Mouse (Mus musculus): Measurements from ENCODE around the gene Cyp2u1.
"Not testable (repeated sequence)": the region's sequence is repeated elsewhere in the genome, so short reads cannot be mapped to it uniquely, and the experiment has no call there.

Cyp2u1 gene

DNA sequence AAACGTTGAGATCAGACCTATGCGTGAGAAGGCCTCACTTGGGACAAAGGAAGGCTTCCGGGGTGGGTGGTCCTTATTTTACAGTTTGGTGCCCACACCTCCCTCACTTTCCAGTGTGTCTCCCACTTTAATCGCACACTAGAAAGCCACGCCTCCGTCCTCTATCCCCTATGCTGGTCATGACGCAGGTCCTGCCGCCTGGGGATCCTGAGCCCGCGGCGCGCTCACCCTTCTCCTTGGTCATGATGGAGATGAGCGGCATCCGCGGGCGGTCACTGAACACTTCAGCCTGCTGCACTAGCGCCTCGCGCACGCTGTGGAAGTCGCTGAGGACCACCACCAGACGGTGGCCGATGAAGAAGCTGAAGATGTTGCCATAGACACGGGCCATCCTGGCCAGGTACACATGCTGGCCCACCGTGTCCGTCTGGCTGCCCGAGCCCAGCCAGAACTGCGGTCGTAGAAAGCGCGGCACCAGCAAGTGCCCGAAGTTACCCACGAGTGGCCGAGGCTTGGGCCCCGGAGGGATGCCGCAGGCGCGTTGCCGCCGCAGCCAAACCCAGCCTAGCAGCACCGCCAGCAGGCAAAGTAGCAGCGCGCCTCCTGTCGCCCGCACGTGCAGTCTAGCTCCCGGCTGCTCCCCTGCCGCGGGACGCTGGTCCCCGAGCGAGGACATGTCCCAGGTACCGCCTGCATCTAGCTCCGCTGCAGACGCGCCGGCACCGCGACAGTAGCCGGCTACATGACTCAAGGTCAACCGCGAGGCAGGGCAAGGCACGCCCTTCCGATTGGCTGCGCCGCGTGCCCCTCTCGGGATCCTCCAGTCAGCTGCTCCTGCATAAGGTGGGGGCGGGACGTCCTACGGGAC is at the start of gene Cyp2u1:
Gene Cyp2u1, minus strand, starts transcription at position 776 of the 868 bp plus-strand sequence.
- DNase-seq = peak; percentile 95

- no peak for DNase-seq
Observed at GRCm38 (mm10) chr3:131350539-131350938, 47.5 kb upstream of the Cyp2u1 start.

GRCm38 (mm10) chr3:131349013-131349412 is 46.0 kb upstream of the Cyp2u1 start:
- DNase-seq = no peak

DNA sequence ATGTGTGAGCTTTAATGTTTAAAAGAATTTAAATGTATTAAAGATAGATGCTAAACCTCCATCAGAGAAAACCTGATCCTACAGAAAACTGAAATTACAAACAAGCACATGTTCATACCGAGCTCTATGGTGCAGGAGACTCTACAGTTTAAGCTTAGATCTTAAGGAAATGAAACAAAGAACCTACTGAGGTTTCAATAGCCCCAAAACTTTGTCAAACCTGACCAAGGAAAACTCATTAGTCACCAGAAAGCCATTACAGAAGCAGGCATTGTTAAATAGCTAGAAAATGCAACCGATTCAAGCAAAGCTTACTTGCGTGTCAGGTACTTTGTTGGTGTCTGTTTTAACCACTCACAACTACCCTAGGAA is 45.5 kb upstream of the Cyp2u1 start:
- DNase-seq = no peak

DNA sequence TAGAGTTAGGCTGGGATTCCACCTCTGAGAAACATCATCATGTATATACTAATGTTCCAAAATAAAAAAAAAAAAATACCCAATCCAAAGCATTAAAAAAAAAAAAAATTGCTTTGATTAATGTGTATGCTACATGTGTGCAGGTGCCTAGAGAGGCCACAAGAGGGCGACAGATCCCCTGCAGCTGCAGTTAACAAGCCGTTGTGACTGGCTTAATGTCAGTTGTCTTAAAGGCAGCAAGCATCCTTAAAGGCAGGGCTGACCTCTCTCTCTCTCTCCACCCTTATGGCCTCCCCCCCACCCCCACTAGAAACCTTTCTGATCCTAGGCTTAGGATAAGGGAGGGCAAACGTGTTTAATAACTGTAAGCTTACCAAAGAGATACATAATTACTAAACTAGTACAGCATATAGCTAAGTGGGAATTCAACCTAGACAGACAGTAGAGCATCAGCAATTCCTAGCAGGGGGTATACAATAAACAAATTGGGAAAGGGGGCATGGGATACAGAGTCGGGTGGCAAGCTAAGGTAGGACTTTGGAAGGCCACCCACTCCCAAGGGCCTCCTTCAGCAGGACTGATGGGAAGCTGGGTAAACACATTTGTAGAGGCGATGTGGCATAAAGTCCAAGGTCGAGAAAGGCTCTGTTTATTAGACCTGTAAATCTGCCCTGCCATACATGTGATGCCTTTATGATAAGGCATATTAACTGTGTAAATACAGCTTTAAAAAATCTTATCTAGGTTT is 45.0 kb upstream of the Cyp2u1 start:
- DNase-seq = peak; percentile 52

DNA sequence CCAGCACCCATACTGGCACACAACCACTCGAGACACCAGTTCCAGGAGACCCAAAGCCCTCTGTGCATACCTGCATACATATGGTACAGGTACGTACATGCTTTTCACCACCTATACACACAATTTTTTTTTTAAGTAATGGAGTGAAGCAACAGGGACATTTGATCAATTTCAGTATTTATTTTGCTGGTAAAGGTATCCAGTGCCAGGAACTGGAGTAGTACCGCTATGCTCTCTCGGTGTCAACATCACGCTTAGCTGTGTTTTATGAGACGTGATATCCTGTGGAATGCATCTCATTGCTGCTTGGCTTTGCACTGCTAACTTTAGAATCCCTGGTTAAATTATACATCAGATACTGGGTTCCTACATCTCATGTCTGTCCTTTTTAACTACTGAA is 42.9 kb upstream of the Cyp2u1 start:
- no peak for DNase-seq

DNA sequence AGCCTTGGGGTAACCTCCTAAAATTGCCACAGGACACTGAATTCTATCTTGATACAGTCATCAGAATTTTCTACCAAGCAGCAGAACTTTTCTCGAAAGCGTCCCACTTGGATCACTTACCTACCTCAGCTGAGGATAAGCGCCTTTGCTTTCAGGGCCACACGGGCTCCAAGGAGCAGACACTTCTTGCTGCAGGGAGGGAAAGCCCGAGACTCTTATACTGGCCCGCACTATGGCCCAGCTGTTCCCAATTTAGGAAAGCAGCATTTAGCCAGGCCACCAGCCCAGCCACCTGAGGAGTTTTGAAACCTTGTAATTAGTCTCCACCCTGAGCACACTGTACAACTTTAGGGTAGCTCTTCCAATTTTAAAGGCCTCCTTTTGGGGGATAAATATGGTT is 40.3 kb upstream of the Cyp2u1 start:
- no peak for DNase-seq

GRCm38 (mm10) chr3:131340885-131341284 is 37.9 kb upstream of the Cyp2u1 start:
- no peak for DNase-seq

DNA sequence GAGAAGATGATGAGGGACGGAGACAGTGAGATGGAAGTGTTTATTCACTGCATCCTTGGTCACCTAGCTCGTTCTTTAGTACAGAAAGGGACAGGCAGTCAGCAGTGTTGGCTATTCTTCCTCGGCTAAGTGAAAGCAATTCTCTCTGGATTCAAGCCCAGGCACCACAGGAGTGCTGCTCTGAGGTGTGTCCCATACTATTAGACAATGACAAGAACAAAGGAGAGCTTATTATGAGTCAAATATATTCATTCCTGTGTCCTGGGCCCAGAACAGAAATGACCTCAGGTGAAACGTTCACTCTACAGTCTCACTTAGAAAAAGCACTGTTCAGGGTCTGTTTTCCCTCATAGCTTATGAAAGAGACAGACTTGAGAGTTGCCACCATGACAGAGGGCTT is 36.3 kb upstream of the Cyp2u1 start:
- no peak for DNase-seq

GRCm38 (mm10) chr3:131337749-131338148 is 34.7 kb upstream of the Cyp2u1 start:
- DNase-seq = not testable (repeated sequence)

DNA sequence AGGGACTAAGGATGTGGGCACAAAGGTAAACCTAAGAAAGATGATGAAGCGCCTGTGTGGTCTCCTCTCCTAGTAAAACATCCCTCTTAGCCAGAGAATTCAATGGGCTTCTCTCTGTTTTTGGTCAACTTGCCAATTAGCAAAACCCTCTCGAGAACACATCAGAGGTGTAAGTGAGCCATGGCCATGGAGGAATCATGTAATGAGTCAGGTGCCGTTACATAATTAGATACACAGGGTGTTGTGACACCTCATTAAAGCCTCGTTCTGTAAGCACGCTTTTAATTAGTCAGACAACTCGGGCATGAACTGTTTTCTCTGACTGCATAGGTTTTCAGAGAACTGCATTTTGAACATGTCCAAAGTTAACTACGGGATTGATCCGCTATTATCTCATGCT is 33.6 kb upstream of the Cyp2u1 start:
- peak; percentile 35 for DNase-seq

DNA sequence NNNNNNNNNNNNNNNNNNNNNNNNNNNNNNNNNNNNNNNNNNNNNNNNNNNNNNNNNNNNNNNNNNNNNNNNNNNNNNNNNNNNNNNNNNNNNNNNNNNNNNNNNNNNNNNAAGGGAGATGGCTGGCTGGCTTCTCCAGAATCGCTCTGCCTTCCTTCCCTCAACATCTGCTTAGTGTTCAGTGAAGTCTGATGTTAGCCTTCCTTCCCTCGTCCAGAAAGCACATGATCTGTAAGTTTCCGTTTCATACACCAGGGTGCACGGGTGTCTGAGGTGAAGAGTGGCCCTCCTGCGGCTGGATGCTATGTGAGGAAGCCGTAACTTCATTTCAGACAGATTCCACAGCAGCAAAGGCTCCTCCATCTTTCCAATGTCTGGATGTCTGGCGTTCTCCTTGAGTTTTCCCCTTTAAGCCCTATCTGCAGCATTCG is 32.1 kb upstream of the Cyp2u1 start:
- no peak for DNase-seq

DNA sequence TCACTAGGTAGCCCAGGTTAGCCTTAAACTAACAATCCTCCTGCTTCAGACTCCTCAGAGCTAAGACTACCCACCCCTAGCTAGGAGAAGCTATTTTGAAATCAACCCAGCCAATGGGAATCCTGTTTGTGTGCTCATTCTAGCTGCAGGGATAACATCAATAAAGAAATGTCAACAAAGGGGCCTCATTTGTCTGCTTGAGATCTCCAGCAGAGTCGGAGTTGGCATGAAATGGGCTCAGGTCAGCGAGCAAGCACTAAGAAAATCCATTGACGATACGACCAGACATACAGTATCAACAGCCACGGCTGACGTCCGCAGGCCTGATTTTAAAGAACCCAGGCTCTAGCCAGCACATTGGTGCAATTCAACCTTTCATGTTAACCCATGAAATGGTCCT is 24.2 kb upstream of the Cyp2u1 start:
- peak; percentile 15 for DNase-seq

DNA sequence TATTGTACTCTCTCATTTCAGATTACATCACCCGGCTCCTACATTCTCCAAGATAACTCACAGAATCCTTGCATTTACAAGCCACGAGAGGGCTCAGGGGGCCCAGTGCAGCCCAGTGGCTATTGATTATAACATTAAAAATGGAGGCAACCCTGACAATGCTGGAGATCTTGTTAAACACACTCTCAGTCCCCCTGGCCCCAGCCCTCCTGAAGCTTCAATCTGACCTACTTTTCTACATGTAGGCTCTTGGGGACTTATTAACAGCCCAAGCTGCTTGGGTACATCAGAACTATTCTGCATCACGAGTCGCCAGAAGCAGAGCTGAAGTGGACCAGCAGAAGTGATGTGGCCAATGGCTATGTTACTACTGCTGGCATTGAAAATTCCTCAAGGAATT is 23.6 kb upstream of the Cyp2u1 start:
- DNase-seq = peak; percentile 56

DNA sequence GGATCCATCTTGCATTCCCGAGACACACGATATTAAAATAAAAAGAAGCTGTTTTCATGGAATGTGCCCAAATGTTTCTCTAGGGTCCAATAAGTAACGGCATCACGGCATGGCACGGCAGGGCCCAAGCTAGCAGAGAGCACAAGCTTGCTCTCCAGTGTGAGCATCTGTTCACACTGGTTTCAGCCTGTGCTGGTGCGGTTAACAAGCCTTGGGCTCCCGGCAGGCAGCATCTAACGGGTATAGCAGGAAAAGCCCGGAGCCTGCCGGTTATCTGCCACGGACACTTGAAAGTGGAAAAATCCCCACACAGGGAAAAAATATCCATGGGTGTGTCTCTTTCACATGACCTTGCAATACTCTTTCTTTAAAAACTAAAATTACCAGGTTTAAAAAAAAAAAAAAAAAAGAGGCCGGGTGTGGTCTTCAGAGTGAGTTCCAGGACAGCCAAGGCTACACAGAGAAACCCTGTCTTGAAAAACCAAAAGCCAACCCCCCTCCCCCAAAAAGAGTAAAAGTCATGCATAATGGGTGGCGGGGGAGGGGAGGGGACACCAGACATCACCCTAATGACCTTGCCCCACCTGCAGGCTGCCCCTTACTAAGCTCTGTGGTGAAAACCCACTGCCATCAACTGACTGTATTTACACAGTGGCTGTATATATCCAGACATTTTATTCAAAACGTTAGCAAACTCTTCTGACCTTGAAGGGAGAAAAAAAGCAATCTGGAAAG is 19.2 kb upstream of the Cyp2u1 start:
- no peak for DNase-seq

DNA sequence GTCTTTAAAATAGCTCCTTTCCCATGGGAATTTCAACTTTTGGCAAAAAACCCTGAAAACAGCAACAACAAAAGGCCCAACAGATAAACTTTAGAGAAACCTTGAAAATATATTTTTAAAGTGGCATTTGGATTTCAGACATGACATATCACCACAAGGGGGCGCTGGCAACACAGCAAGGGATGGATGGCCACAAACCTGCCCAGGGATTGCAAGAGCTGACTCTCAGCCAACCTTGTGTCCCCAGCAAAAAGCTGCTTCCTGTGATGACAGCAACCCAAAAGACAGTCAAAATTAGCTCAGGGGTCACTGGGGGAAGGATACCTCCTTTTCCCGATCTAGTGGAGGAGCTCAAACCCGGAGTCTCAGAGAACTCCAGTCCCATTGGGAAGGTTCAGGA is 17.2 kb upstream of the Cyp2u1 start:
- DNase-seq = peak; percentile 85

- DNase-seq = peak; percentile 27
Observed at GRCm38 (mm10) chr3:131318211-131318610, 15.2 kb upstream of the Cyp2u1 start.

DNA sequence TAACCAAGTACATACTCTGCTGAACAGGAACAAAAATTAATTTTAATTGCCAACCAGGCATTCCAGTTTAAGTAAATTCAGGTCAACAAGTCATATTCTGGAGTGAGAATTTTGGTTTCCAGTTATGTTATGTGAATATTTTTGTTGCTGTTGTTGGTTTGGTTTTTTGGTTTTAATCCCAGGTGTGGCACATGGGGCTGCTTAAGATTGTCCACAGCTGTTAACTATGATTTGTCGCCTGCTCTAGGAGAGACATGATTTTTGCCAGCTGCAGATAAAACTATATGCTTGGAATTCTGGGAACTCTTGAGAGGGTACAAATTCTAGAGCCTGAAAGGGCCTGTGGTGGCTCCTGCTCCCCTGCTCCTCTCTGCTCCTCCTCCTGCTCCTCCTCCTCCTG is 14.1 kb upstream of the Cyp2u1 start:
- no peak for DNase-seq

- DNase-seq = peak; percentile 82
Observed at GRCm38 (mm10) chr3:131315957-131316510, 13.0 kb upstream of the Cyp2u1 start.

GRCm38 (mm10) chr3:131312340-131312739 is 9.3 kb upstream of the Cyp2u1 start:
- DNase-seq = no peak

DNA sequence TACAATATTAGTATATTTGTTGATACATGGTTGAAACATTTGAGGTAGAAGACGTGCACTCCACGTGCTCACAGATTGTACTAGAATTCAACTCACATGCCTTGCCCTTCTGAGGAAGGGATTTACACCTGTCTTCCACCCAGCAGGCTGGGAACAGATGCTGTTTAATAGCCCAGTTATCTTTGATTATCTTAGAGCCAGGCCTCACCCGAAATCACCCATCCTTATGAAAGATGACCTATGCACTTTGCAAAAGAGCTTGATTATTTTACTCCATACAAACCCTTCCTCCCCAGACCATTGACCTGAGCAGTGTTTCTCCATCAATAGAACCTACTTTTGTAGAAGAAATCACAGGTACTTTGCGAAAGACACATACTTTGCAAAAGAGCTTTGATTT is 7.5 kb upstream of the Cyp2u1 start:
- no peak for DNase-seq

DNA sequence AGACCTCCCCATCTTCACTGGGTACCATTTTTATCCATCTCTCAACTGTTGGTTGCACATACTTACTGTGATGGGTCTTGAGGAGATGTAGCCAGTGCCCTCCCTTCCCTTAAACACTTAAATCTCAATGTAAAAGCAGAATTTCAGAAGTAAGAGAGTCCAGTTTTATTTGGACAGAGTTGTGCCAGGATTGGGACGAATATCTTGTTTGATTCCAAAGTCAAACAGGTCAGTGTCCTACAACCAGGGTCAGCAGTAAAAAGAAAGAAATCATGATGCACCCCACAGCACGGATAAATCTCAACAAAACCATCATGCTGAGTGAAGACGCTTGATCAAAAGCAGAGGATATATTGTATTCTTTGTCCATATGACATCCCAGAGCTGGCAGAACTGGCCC is 4.8 kb upstream of the Cyp2u1 start:
- no peak for DNase-seq

- no peak for DNase-seq
Observed at GRCm38 (mm10) chr3:131306255-131306654, 3.2 kb upstream of the Cyp2u1 start.

Data from retina, postnatal 1 day (tissue).